Mouse (Mus musculus): ENCODE data around the gene Vmn1r100.
"Not testable (repeated sequence)": the region's sequence is repeated elsewhere in the genome, so short reads cannot be mapped to it uniquely, and the experiment has no call there.

Gene Vmn1r100

GRCm38 (mm10) chr7:20417642-20418041, at the start of gene Vmn1r100:
Vmn1r100 (plus strand) TSS chr7:20417942.
- DNase-seq (ENCODE audit: low spot score), result not testable (repeated sequence)

- DNase-seq (ENCODE audit: low spot score), result not testable (repeated sequence)
Observed at GRCm38 (mm10) chr7:20375310-20375709, 42.4 kb upstream of the Vmn1r100 start, which contains the start of gene Gm5728. Gm5728 (minus strand) TSS chr7:20375410.

- DNase-seq (ENCODE audit: low spot score), result not testable (repeated sequence)
Observed at GRCm38 (mm10) chr7:20442493-20442892, 24.8 kb downstream of the Vmn1r100 start, which contains the start of gene Vmn1r101. Vmn1r101 (minus strand) TSS chr7:20442593.
